Mouse (Mus musculus) layer of hippocampus, postnatal 14 days (tissue): Measurements from ENCODE around the gene Nkapl. TPM values are rescaled to one million over a fixed set of nuclear protein-coding genes. Genes with fewer than 3 reads are reported as not detected.
"Not testable (repeated sequence)": the region's sequence is repeated elsewhere in the genome, so short reads cannot be mapped to it uniquely, and the experiment has no call there.

Experiments
- DNase-seq, 2 experiments: peaks; one replicate each; pipeline ENCODE4 v3.0.0; 2021 to 2022; ENCODE audit warnings: low spot score in 2 of 2, mixed read lengths in 1 of 2
- long read RNA-seq, 2 experiments: library from polyadenylated mRNA; stranded (forward); transcript quantifications; one replicate each; pipeline ENCODE4 v2.0.0; 2021
- total RNA-seq, 2 experiments: library from RNA; stranded (reverse); gene quantifications; 2 replicates each; pipeline ENCODE4 v1.2.3; 2021

The Nkapl gene
- total RNA-seq, result under 1 TPM; 0.69 to 0.74 TPM
- long read RNA-seq, experiment 1, partial matches to known transcripts, result 0 of 1 reads
- long read RNA-seq, experiment 1, other reads (novel, unspliced or antisense), result 0 of 1 reads
- long read RNA-seq, experiment 2, partial matches to known transcripts, result 0 of 1 reads
- long read RNA-seq, experiment 2, other reads (novel, unspliced or antisense), result 0 of 1 reads

- peak; percentile 61 to 76 for DNase-seq
Observed at GRCm38 (mm10) chr13:21468061-21469019, at the start of gene Nkapl. Nkapl (minus strand) TSS chr13:21468509.

GRCm38 (mm10) chr13:21506221-21506649, 37.9 kb upstream of the Nkapl start:
- DNase-seq, result peak; percentile 73 to 81

GRCm38 (mm10) chr13:21502296-21502695, 34.0 kb upstream of the Nkapl start:
- no peak for DNase-seq

- not testable (repeated sequence) for DNase-seq
Observed at GRCm38 (mm10) chr13:21501182-21501581, 32.9 kb upstream of the Nkapl start, which contains the start of gene Gm11273. Gm11273 (minus strand) TSS chr13:21501418.

DNA sequence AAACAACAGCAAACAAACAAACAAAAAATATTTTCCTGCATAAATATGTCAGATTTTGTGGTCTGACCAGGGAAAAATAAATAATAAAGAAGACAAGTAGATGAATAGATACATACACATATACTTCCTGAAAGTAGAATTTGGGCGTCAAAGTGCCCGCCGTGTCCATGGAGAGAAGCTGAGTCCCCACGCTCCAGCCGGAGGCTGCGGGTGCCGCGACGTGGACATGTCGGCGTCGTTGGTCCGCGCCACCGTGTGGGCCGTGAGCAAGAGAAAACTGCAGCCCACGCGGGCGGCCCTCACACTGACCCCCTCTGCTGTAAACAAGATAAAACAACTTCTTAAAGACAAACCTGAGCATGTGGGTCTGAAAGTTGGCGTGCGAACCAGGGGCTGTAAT, 26.8 kb upstream of the Nkapl start, which contains the start of gene AK157302:
AK157302 (plus strand) TSS at position 144 of the 400 bp plus-strand sequence.
- no peak for DNase-seq

DNA sequence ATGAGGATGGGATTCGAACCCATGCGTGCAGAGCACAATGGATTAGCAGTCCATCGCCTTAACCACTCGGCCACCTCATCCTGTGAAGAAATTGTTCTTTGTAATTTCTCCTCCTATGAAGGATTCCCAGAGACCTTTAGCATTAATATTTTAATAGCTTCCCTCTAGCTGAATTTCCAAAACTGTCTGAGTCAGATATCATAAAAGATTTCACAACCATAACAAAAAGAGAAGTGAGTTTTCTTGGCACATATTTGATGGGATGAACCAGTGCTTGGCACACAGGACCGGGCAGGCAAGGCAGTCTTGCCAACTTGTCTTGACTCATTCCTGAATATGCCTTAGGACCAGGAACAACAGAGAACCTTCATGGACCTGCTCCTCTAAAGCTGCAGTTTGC, 24.5 kb upstream of the Nkapl start:
- no peak for DNase-seq

GRCm38 (mm10) chr13:21486881-21487280, 18.6 kb upstream of the Nkapl start:
- DNase-seq, result no peak

- DNase-seq, result peak; percentile 77 to 84
Observed at GRCm38 (mm10) chr13:21478759-21479670, 10.7 kb upstream of the Nkapl start, which contains the start of the genes Zkscan4 and Gm10065. Zkscan4 (plus strand) TSS chr13:21478907. Gm10065 (minus strand) TSS chr13:21479441.

GRCm38 (mm10) chr13:21472427-21472826, 4.1 kb upstream of the Nkapl start:
- no peak for DNase-seq

DNA sequence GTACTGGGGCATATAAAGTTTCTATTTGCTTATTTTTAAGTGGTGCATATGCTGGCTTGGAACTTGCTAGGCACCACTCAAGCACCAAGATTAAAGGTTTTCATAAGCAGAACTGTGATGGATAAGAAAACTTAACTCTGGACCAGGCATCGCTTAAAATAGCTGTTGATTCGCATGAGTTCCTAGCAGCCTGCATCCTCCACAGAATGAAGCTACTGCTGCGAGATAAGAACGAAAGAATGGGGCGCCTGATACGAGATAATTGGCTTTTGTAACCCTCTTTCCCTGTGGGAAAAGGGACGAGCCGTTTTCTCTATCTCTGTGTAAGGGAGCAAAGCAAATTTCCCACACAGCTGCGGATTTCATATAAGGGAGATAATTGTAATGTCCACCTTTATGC, 788 bp upstream of the Nkapl start:
- no peak for DNase-seq

GRCm38 (mm10) chr13:21467336-21467735, 973 bp downstream of the Nkapl start:
- no peak for DNase-seq

DNA sequence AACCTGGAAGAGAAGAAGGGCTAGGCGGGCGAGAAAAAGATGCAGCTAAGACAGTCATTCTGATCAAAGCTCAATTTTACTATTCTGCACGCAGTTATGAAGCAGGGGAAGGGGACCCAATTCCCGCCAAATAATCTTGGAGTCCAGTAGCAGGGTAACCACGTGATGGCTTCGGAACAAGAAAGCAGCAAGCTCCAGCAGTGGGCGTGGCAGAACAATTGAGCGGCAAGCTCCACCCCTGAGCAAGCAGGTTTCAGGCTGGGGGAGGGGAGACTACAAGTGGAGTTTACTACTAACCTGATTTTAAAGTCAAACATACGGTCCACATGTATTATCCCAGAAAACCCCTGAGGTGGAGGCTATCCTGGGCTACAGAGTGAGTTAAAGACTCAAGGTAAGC, 5.8 kb downstream of the Nkapl start:
- not testable (repeated sequence) for DNase-seq

DNA sequence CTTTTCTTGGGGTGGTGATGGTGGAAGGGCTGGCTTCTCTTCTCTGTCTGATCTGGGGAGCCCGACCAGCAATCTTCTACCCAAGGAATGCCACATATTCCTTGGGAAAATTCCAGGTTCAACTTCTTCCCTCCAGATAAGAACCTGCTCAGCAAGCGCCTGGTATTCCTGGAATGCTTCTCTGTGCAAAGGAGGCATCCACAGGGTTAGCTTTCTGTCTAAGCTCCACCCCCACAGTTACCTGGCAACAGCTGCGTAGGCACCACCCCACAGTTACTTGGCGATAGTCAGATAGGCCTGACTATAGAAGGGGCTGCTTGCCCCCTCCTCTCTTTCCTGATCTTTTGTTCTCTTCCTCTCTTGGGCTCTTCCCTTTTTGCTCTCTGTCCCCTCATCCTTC, 12.0 kb downstream of the Nkapl start:
- no peak for DNase-seq

GRCm38 (mm10) chr13:21454133-21454532, 14.2 kb downstream of the Nkapl start:
- DNase-seq, result no peak

- peak; percentile 84 to 85 for DNase-seq
Observed at GRCm38 (mm10) chr13:21453449-21453848, 14.9 kb downstream of the Nkapl start, which contains the start of gene Zscan26. Zscan26 (minus strand) TSS chr13:21453730.

GRCm38 (mm10) chr13:21453042-21453441, 15.3 kb downstream of the Nkapl start:
- no peak for DNase-seq

DNA sequence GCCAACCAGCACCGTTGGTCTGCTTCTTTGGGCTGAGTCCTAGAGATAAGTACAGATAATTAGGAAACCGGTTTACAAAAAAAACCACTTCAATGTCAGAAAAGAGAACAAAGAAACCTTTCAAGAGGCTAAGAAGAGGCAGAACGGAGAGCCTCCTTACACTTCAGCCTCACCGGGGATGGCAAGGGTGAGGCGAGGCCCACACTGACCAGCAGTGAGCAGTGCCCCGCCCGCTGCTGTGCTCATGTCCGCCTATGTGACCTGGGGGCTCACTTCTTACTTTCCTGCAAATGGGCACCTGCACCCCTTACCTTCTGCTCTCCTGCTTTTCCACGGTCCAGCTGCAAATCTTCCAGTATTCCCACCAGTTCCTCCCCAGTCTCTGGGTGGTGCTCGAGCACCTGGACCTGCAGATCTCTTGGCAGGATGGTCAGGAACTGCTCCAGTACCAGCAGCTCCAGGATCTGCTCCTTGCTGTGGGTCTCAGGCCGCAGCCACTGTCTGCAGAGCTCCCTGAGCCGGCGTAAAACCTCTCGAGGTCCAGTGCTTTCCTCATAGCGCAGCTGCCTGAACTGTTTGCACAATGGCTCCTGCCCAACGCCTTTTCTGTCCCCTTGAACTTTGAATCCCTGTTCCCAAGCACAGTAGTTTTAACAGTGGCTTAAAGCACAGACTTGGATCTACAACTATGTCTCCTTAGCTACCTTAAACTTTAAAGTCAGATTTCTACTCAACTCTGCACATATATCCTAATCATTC, 20.3 kb downstream of the Nkapl start:
- DNase-seq, result no peak

- DNase-seq, result no peak
Observed at GRCm38 (mm10) chr13:21446796-21447195, 21.5 kb downstream of the Nkapl start.

DNA sequence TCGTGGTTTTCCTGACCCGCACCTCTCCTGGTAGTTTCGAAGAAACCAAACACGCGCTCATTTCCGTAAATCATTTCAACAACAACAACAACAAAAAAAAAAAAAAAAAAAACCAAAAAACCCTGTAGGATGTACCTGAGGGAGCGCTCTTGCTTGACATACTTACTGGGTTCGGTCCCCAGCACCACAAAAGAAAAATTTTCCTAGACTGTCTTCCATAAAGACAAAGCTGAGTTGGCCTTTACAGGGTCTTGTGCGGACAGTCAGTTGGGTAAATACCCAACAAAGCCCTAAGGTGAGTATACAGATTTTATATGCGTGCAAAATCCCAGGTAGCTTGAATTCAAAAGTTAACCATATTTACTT, 27.1 kb downstream of the Nkapl start:
- no peak for DNase-seq
